Mouse (Mus musculus): ENCODE results near the gene Ppp1r14a.

Gene Ppp1r14a

DNA sequence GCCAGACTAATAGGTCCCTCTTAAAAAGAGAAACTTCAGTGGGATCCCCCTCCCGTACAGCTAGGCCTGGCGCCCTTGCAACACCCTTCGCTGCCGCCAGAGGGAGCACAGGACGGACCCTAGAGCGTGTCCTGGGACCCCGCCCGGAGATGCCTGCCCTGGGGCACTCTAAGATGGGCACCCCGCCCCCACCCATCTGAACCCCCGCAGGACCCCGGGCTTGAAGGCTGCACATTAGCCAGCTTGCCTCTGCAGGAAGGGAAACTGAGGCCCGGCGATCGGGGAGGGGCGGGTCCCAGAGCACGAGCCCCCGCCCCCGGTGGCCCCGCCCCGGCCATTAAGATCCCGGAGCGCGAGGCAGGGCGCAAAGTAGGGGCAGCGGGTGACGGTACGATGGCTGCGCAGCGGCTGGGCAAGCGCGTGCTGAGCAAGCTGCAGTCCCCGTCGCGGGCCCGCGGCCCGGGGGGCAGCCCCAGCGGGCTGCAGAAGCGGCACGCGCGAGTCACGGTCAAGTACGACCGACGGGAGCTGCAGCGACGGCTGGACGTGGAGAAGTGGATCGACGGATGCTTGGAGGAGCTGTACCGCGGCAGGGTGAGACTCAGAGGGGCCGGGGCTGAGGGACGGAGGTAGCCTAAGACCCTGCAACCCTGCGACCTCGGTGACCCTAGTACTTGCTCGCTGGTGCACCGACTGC, at the start of gene Ppp1r14a:
Gene Ppp1r14a (plus strand): TSS at position 367 of the 697 bp plus-strand sequence.
- no peak for DNase-seq (ENCODE audit: low spot score)

DNA sequence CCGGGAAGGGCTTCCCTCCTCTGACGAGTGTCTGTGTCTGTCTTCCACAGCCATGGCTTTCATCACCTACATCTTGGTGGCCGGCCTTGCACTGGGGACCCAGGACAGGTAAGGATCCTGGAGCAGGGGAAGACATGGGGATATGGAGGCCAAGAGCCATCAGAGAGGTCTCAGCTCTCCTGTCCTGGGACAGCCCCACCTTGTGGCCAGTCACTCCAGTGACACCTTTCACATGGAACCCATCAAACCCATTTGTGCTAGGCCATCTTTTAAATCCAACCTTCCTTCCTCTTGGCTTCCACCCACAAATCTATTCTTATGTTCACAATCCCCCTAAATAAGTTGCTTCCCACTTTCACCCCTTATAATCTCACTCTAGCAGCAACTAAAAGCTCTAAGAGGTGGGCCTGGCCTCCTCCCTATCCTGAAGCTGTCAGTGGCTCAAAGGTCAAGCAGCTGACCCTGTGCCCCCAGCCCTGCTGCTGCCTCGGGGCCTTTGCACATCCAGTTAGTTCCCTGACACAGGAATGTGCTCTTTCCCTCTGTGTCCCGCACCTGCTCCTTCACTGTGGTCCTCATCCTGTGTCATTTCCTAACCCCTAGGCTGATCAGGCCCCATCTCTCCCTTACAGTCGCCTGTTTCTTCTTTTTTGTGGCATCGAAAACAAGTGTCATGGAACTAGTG, 44.2 kb upstream of the Ppp1r14a start:
- no peak for DNase-seq (ENCODE audit: low spot score)

DNA sequence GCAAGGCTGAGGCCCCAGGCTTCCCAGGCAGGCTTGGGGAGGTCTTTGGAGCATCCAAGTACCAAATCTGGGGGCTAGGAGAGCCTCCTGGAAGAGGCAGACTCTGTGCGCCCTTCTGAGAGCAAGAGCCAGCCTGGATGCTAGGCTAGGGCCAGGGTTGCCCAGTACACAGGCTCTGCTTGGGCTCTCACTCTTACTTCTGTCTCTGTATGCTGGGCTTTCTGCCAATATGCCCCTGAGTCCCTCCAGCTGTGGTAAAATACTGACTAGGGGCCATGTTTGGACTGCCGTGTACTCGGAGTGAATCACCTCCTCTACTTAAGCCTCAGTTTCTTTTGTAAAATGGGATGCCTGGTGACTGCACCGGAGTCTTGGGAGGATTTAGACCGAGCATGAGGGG, 43.1 kb upstream of the Ppp1r14a start:
- no peak for DNase-seq (ENCODE audit: low spot score)

DNA sequence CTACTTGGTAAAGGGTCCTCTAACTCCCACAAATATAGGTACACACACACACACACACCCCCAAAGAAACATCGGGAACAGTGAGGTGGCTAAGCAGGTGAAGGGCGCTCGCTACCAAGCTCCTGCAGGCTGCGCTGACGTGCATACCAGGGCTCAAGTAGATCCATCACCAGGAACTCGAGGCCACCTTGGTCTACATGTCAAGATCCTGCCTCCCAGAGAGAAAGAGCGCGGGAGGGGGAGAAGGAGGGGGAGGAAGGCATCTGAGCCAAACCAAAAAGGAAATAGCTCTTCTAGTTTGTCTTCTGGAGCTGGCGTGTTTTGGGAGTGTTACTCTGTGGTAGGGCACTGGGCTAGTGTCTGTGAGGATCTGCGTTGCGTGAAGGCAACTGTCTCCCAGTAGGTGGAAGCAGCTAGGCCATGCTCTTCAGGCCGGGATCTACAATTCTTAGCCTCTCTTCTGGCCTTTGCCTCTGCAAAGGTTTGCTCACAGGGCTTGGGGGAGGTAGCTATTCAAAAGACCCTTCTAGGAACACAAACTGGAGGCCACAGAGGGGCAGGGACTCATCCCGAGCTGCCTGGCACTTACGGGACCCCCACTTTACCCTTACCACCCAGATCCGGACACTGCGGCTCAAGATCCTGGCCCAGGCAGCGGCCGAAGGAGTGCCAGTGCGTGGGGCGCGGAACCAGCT, 42.3 kb upstream of the Ppp1r14a start:
- DNase-seq (ENCODE audit: low spot score), result no peak

DNA sequence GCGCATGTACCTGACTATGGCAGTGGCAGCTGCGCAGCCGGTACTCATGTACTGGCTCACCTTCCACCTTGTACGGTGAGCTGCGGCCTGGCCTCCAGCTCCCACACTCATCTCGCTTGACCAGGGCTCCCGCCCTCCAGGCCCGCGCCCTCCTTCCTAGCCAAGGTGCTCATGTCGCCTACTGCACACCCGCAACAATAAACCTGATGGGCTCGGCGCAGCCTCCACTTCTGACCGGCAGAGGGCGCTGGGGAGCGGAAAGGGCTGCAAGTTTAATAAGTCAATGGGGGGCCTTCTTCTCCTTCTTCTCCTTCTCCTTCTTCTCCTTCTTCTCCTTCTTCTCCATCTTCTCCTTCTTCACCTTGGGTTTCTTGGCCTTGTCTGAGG, 41.8 kb upstream of the Ppp1r14a start:
- DNase-seq (ENCODE audit: low spot score), result peak; percentile 40

DNA sequence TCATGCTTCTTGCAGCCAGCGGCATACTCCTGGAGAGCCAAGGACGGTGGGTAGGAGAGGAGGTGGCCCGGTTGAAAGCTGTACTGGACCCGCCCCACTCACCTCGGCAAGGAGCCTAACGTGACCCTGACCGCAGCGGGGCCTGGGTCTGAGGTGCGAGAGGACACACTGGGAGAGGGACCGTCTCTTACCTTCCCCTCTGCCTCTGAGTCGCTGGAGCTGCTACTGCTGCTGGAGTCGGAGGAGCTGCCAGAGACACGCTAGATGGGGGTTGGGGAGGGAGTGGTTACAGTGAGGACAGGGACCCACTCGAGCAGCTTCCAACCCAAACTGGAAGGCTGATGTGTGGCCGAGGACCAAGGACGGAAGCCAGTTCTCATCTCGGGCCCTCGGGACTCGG, 41.4 kb upstream of the Ppp1r14a start:
- DNase-seq (ENCODE audit: low spot score), result no peak

DNA sequence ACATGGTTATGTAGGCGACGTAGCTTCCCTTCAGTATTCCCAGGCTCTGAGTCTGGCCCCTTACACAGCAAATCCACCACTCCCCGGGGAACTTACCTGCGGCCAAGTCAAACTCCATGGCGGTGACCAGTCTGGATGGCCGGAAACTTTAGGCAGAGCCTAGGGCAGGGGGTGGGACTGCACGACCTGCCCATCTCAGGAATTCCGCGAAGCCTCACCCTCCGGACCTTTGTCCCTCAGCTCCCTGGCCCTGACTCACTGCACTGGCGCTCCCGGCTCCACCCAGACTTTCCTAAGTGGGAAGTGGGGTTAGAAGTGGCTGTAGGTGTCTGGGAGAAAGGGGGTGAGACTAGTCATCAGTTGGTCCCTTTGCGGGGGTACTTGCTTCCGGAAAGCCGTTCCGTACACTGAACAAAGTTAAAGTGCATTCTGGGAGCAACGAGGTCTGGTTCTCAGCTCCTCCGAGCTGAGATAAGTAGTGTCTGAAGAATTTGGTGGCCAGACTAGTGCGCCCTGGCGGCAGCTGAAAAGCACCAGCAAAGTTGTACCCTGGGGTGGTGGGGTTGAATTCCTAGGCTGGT, 40.8 kb upstream of the Ppp1r14a start, which contains the start of gene 2200002D01Rik:
Gene 2200002D01Rik (minus strand): TSS at position 206 of the 581 bp plus-strand sequence.
- DNase-seq (ENCODE audit: low spot score), result no peak

DNA sequence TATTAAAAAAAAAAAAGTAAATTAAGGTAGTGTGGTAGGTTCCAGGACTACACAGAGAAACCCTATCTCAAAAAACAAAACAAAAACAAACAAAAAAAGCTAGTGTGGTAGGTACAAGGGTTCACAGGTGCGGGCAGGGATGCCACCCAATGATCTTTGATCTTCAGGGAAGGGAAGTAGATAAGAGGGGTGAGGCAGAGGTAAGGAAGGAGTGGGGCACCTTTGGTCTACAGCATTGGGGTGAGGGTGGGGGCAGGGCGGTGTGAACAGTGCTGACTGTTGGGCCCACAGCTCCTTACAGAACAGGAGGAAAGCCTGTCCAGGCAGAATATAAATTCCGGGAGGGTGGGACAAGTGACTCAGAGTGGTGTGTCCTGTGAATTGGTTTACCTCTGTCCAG, 37.9 kb upstream of the Ppp1r14a start:
- DNase-seq (ENCODE audit: low spot score), result no peak

DNA sequence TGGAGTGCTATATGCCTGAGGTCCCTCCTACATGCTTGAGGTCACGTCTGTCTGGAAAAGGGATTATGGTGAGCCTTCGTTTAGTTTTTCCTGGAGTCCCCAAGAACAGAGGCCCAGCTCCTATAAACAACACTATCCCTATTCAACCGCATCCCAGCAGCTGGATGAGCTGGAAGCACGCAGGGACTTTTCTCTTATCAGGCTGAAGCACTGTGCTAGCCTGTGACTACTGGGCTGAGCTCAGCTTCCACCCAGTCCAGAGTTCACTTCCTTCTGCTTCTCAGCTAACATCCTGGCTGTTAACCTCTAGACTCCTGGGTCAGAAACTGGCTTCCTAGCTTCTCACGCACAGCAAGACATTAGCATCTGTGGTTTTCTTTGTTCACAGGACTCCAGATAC, 35.3 kb upstream of the Ppp1r14a start:
- DNase-seq (ENCODE audit: low spot score), result no peak

DNA sequence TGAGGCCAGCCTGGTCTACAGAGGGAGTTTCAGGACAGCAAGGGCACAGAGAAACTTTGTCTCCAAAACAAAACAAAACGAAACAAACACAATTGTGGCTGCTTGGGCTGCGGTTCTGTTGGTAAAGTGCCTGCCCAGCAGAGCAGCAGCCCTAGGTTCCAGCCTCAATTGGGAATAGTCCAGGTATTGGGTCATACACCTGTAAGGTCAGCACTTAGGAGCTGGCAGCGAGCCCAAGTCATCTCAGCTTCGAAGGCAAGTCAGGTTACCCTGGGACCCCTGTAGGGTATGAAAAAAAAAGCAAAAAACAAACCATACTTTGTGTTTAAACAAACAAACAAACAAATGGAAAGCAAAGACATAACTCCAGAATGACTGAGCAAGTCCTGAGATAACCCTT, 33.2 kb upstream of the Ppp1r14a start:
- DNase-seq (ENCODE audit: low spot score), result no peak

DNA sequence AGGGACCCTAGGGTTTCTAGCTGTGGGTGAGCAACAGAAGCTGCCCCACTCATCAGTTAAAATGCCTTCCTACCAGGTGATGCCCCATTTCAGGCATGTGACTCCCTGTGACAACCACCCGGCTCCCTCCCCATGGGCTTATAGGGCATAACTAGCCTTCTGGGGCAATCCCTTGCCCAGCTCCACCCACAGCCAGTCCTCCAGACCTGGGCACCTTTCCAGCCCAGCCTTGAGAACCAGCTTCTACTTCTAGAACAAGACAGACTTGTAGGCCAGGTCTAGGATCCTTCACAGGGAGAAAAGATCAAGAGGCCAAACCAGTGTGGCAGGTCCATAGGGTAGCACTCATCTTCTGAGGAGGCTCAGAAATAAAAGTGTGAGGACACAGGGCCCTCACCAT, 31.7 kb upstream of the Ppp1r14a start:
- no peak for DNase-seq (ENCODE audit: low spot score)

DNA sequence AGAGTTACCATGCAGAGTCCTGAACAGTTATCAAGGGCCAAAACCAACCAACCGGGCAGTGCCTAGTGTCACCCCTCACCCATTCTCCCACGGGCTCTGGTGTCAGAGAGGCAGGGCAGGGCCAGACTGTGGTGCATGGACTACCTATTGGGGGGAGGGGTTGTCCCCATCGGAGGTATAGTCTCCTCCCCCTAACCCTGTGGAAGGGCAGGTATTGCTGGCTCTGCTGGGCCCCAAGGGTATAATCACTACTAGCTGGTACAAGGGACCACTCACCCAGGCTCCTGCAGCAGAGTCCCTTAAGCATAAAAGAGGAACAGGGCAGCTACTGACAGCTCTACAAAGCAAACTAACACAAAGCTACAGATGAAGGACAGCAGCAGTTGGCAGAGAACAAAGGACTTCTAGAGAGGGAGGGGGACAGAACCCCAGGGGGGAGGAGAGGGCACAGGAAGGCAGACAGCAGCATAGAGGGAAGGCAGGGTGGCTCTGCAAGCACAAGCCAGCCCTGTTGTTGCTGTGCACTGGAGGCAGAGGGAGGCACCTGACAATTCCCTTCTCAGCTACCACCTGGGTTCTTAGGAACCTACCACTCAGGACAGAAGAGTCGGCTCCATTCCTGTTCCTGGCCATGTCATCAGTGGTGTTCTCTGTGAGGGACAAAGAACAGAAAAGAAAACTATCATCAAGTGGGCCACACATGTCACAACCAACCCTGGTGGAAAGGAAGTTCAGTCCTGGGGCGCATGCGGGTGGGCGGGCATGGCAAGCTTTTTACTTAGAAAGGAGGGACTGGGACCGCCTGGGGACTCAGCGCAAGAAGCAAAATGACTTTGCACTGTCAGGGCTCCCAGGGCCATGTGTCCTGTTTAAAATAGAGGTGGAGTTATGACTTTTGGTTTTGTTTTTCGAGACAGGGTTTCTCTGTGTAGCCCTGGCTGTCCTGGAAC, 29.1 kb upstream of the Ppp1r14a start:
- DNase-seq (ENCODE audit: low spot score), result no peak

DNA sequence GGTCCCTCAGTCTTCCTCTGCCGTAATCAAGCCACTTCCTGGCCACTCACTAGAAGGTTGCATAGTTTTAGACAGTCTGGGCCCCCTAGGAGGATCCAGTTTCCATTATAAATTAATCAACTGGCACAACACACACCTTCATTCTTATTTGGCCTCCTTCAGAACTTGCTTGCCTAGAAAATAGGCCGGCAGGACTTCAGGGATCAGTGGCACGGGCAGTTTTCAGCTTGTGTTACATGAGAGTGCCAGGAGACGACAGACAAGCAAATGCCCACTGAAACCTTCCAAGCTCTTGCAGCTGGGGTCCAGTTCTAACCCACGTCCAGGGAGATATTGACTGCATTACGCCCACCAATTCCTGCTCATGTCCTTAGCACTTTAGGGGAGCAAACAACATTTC, 27.0 kb upstream of the Ppp1r14a start:
- no peak for DNase-seq (ENCODE audit: low spot score)

DNA sequence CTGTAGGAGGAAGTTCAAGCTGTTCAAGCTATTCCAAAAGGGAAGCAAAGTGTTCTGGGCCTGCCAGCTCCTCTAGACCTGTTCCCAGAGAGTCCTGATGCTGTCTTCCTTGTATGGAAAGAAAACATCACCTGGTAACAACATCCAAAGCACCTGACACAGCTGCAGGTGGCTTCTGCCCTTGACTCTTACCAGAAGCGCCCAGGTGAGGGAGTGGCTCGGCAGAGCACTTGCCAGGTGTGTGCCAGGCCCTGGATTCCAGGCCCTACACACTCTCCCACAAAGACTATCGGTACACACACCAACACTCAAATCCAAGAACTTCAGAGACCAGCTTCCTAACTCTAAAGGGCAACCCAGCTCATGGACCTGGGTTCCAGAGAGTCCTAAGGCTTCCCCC, 25.3 kb upstream of the Ppp1r14a start:
- DNase-seq (ENCODE audit: low spot score), result no peak

DNA sequence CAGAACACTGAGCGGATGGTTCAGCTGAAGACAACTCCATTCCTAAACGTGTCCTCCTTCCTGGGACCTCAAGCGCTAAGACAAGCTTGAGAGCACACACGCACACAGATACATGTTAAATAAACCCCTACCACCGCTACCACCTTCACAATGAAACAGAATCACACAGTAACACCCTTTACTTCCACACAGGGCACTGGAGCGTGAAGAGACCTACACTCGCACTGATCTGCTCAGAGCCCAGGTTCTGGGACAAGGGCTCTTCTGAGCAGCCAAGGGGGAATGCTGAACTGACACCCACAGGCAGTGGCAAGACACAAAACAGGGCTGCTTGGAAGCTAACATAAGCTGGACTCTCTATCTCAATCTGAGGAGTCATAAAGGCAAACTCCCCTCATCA, 23.5 kb upstream of the Ppp1r14a start:
- no peak for DNase-seq (ENCODE audit: low spot score)

DNA sequence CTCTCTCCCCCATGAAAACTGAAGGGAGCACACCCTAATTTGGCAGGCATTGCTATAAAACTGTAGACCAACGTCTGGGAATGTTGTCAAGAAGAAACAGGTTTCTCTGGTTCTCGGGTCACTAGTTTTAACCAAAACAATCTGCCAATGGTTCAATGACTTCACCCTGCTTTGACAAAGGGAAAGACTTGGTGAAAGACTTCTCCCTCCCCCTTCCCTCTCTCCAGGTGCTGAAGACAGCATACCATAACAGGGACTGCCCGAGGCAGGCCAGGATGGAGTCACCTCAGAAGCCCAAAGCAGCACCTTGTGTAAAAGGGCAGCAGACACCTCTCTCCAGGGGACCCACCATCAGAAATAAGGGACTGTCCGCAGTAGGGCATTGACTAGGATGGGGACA, 22.2 kb upstream of the Ppp1r14a start:
- DNase-seq (ENCODE audit: low spot score), result no peak

DNA sequence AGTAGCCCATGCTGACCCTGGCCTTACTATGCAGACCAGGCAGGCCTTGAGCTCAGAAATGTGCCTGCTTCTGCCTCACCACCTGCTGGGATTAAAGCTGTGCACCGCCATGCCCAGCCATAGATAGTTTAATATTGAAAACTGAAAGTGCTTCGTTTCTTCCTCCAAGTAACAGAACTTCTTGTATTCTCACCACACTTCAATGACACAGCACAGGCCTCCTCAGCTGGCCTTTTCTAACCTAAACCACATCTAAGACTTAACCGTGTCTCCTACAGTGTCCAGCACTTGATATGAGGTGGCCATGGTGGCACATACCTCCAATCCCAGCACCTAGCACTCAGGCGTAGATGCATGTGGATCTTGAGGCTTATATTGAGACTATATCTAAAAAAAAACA, 18.7 kb upstream of the Ppp1r14a start:
- no peak for DNase-seq (ENCODE audit: low spot score)

DNA sequence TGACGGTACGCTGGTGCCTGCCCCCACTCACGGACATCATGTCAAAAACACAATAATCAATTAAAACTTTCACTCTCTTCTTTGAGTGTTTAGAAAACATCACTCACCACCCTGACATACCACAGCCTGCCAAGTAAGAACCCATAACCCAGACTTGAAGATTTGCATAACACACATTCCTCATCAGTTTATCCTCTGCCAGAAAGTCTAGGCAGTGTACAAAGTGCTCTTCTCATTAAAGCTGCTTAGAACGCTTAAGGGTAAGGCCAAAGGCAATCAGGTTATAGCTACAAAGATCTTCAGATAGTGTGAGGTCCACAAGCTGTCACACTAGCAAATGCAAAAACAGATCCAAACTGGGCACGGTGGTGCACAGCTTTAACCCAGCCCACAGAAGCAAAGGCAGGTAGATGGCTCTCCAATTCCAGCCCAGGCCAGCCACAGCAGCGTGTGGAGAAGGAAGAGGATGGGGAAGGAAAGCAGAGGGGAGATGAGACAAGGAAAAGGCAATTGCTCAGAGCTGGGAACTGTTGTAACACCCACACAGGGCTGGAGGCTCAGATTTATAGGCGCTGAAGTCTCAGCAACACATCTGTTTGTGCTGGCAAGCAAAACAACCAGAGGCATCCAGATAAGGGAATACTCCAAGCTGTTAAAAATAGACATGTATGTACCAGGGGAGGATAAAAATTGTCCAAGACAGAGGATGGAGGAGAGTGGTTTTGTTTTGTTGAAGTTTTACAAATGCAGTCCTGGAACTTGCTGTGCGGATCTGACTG, 17.2 kb upstream of the Ppp1r14a start:
- no peak for DNase-seq (ENCODE audit: low spot score)

DNA sequence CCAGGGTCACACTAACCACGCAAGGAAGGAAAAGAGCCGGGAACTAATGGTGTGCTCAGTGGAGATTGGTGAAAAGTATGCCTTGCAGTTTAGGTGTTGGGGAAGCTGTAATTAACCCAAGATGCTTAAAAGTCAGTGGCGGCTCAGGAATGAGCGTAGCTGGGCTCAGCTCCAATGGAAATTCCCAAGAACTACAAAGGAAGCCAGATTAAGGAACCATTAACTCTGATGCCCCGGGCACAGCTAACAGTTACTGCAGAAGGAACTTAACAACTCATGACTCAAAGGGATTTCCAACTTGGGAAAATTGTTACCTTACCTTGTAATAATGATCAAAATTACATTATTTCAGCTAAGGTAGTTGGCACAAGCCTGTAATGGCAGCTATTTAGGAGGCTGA, 12.4 kb upstream of the Ppp1r14a start:
- no peak for DNase-seq (ENCODE audit: low spot score)

DNA sequence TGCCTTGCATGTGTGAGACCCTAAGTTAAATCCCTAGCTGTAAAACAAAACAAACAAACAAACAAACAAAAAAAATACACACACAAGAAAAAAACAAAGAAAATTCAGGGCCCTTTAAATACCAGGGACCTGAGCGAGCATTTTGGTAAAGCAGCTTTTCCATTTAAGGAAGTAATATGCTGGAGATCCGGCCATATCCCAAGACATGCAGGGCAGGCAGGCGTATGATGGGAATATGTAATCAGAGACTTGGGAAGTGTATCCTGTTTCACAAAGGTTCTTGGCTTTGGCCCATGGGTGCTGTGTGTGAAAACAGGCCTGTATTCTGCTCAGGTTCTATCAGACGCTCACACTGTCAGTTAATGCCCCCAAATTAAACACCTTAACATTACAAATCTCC, 11.6 kb upstream of the Ppp1r14a start:
- DNase-seq (ENCODE audit: low spot score), result no peak

DNA sequence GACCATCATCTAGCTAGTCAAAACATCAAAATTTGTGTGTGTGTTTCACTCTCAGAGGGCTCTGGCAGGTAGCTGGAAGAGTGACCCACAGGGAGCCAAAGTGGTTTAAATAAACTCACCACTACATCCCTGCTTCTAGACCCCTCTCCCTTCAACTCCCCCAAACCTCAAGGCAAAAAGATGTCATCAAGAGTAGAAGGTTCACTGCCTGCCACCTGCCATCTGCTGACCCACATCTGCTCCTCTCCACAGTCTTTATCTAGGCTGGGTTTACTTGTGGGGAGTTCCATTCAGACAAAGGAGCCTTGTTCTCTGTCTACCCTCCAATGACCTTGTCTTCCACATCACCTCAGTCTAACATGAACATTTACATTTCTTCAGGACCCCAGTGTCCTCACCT, 9.8 kb upstream of the Ppp1r14a start:
- no peak for DNase-seq (ENCODE audit: low spot score)
